Comparison of ENCODE assay signal across 9 mouse cellular contexts in genomic region chr14:8316366-8317193, GRCm38 (mm10). TPM values are rescaled to one million over a fixed set of nuclear protein-coding genes. Genes with fewer than 3 reads are reported as not detected.
DNase-seq lines count a peak whose midpoint lies in the region; ATAC-seq and TF ChIP-seq lines count a peak whose summit lies in the region.
"Had no signal": no experiment of that assay in that cellular context is flagged by ENCODE, and none has a peak within 500 bp of the region (broad histone marks: within the 10 kb centered on the region; RNA-seq: fewer than 3 reads in every experiment).

No protein-coding gene starts in this region.

- no peak for ATAC-seq in lung, postnatal 0 days
- ATAC-seq in hindbrain, embryonic 14.5 days (ENCODE audit: low FRiP score), result no peak
- no peak for ATAC-seq in liver, embryonic 16.5 days (ENCODE audit: low read depth)
- ATAC-seq in monocyte, adult 5-6 weeks (replicated peaks; ENCODE audit: insufficient number of reproducible peaks, low FRiP score, low TSS enrichment, poor library complexity, severe bottlenecking), result no peak

- peaks cover 17% of the 10 kb centered on the region; the same call in 1 of the 2 replicates for H3K27me3 ChIP-seq in lung, postnatal 0 days (replicated peaks; ENCODE audit: insufficient read depth, low read length)
- peaks cover 49% of the 10 kb centered on the region for H3K27me3 ChIP-seq in hindbrain, embryonic 14.5 days (ENCODE audit: control insufficient read depth, insufficient read depth, low read length)
- peaks cover 21% of the 10 kb centered on the region for H3K27me3 ChIP-seq in liver, embryonic 16.5 days (ENCODE audit: control insufficient read depth, insufficient read depth, low read depth, low read length)
- peaks cover 7% of the 10 kb centered on the region; the same call in 1 of the 2 replicates for H3K27me3 ChIP-seq in thymus, adult 2 months (ENCODE audit: control insufficient read depth, insufficient read depth, low read length)

- H3K27ac ChIP-seq in lung, postnatal 0 days (ENCODE audit: low read length), result no peak overlapping the region
- H3K27ac ChIP-seq in hindbrain, embryonic 14.5 days, result no peak overlapping the region
- no peak overlapping the region for H3K27ac ChIP-seq in liver, embryonic 16.5 days (ENCODE audit: low read length)
- no peak overlapping the region for H3K27ac ChIP-seq in thymus, adult 2 months (ENCODE audit: control insufficient read depth, insufficient read depth, low read length)

- no peaks in the 10 kb centered on the region for H3K9me3 ChIP-seq in lung, postnatal 0 days (ENCODE audit: low read length)
- H3K9me3 ChIP-seq in hindbrain, embryonic 14.5 days (ENCODE audit: control insufficient read depth, low read length), result no peaks in the 10 kb centered on the region
- H3K9me3 ChIP-seq in liver, embryonic 16.5 days (replicated peaks; ENCODE audit: control insufficient read depth, low read length), result no peaks in the 10 kb centered on the region

- peak; percentile 31 for DNase-seq in lung, postnatal 0 days (ENCODE audit: low spot score)
- no peak for DNase-seq in lung, postnatal 36 days
- no peak for DNase-seq in hindbrain, embryonic 14.5 days (ENCODE audit: low spot score)
- no peak for DNase-seq in layer of hippocampus, adult 11-12 months (ENCODE audit: low spot score)
- DNase-seq in thymus, adult 2 months, result no peak
- no peak for DNase-seq in ovary, postnatal 14 days (ENCODE audit: low spot score)

- TF ChIP-seq EP300 in lung, postnatal 0 days (IDR thresholded peaks at IDR 0.05), result no peak

- WGBS in lung, postnatal 0 days, result 5% methylated on average over 23 of the region's 23 CpGs
- 2% methylated on average over 23 of the region's 23 CpGs for WGBS in hindbrain, embryonic 14.5 days
- 4% methylated on average over 23 of the region's 23 CpGs for WGBS in liver, embryonic 16.5 days (ENCODE audit: insufficient replicate concordance)
- WGBS in thymus, adult 2 months, result 8% methylated on average over 23 of the region's 23 CpGs

- peak overlapping the region; percentile 35 for H3K4me2 ChIP-seq in lung, postnatal 0 days (replicated peaks; ENCODE audit: low read depth, low read length)
- H3K4me2 ChIP-seq in hindbrain, embryonic 14.5 days (replicated peaks), result peak overlapping the region; percentile 54
- H3K4me2 ChIP-seq in liver, embryonic 16.5 days (ENCODE audit: low read depth, low read length), result peak overlapping the region; percentile 32; the same call in 1 of the 2 replicates

- no peak for TF ChIP-seq CTCF in lung, postnatal 0 days (IDR thresholded peaks at IDR 0.05)
- TF ChIP-seq CTCF in thymus, adult 2 months (IDR thresholded peaks at IDR 0.05; ENCODE audit: borderline replicate concordance, control insufficient read depth, extremely low read depth, insufficient read depth, low read length, poor library complexity), result no peak

- H3K36me3 ChIP-seq in lung, postnatal 0 days (ENCODE audit: insufficient read depth, low read length), result no peaks in the 10 kb centered on the region
- H3K36me3 ChIP-seq in hindbrain, embryonic 14.5 days (replicated peaks; ENCODE audit: control insufficient read depth, insufficient read depth), result no peaks in the 10 kb centered on the region
- no peaks in the 10 kb centered on the region for H3K36me3 ChIP-seq in liver, embryonic 16.5 days (ENCODE audit: control insufficient read depth, insufficient read depth)
- H3K36me3 ChIP-seq in thymus, adult 2 months (ENCODE audit: control insufficient read depth, insufficient read depth, low read length), result no peaks in the 10 kb centered on the region

- peaks cover 4% of the 10 kb centered on the region; the same call in 1 of the 2 replicates for H3K4me1 ChIP-seq in lung, postnatal 0 days (ENCODE audit: insufficient read depth, low read depth, low read length)
- peaks cover 16% of the 10 kb centered on the region for H3K4me1 ChIP-seq in hindbrain, embryonic 14.5 days (replicated peaks; ENCODE audit: control insufficient read depth, insufficient read depth, low read length)
- peaks cover 3% of the 10 kb centered on the region; the same call in 1 of the 2 replicates for H3K4me1 ChIP-seq in liver, embryonic 16.5 days (ENCODE audit: control insufficient read depth, low read depth, low read length)
- H3K4me1 ChIP-seq in thymus, adult 2 months (replicated peaks; ENCODE audit: control insufficient read depth, insufficient read depth, low read length), result no peaks in the 10 kb centered on the region

- H3K9ac ChIP-seq in lung, postnatal 0 days (replicated peaks; ENCODE audit: low read depth), result no peak overlapping the region
- H3K9ac ChIP-seq in hindbrain, embryonic 14.5 days, result peak overlapping the region; percentile 26; the same call in 1 of the 2 replicates
- H3K9ac ChIP-seq in liver, embryonic 16.5 days (ENCODE audit: low read depth, low read length), result no peak overlapping the region

- no peak for TF ChIP-seq POLR2A in thymus, adult 2 months (IDR thresholded peaks at IDR 0.05; ENCODE audit: control insufficient read depth, extremely low read depth, insufficient read depth, low read length, poor library complexity)

- no peak overlapping the region for H3K4me3 ChIP-seq in lung, postnatal 0 days (ENCODE audit: low read depth, low read length)
- H3K4me3 ChIP-seq in hindbrain, embryonic 14.5 days (replicated peaks; ENCODE audit: low read length), result peak overlapping the region; percentile 29
- no peak overlapping the region for H3K4me3 ChIP-seq in liver, embryonic 16.5 days (ENCODE audit: low read depth, low read length)
- H3K4me3 ChIP-seq in thymus, adult 2 months (ENCODE audit: control insufficient read depth, insufficient read depth, low read length), result no peak overlapping the region
- H3K4me3 ChIP-seq: megakaryocyte, embryonic 14.5 days had no signal

RNA-seq across cellular contexts. Expression of gene Fam107a, which starts 1.2 kb away (rescaled TPM):
- polyA plus RNA-seq in lung, postnatal 0 days (2015; fragmentation: Nextera tagmentation; extraction: Ambion mirVana), result 0.21 and 0.56 TPM in 2 replicates
- 0.16 and 0.47 TPM in 2 replicates for polyA plus RNA-seq in hindbrain, embryonic 14.5 days (2014; fragmentation: Nextera tagmentation; extraction: Ambion mirVana)
- polyA plus RNA-seq in liver, embryonic 16.5 days (2015; fragmentation: Nextera tagmentation; extraction: Ambion mirVana), result 0.02 and 0.05 TPM in 2 replicates
- 1.1 and 2.1 TPM in 2 replicates for polyA plus RNA-seq in thymus, adult 2 months (2012; rRNA removed)
- total RNA-seq in monocyte, adult 5-6 weeks (2017), result not detected in 3 replicates

RNA-seq across cellular contexts. Expression of gene Acox2, which starts 57.4 kb away (rescaled TPM):
- polyA plus RNA-seq in lung, postnatal 0 days (2015; fragmentation: Nextera tagmentation; extraction: Ambion mirVana), result 6.3 and 7.2 TPM in 2 replicates
- not detected in 2 replicates for polyA plus RNA-seq in hindbrain, embryonic 14.5 days (2014; fragmentation: Nextera tagmentation; extraction: Ambion mirVana)
- 63.5 and 74.1 TPM in 2 replicates for polyA plus RNA-seq in liver, embryonic 16.5 days (2015; fragmentation: Nextera tagmentation; extraction: Ambion mirVana)
- 0.46 and 0.84 TPM in 2 replicates for polyA plus RNA-seq in thymus, adult 2 months (2012; rRNA removed)
- not detected in 3 replicates for total RNA-seq in monocyte, adult 5-6 weeks (2017)
